Mouse (Mus musculus) adrenal gland, adult 18-20 months (tissue): Measurements from ENCODE around the gene Arf3. TPM values are rescaled to one million over a fixed set of nuclear protein-coding genes. Genes with fewer than 3 reads are reported as not detected.
"Not testable (repeated sequence)": the region's sequence is repeated elsewhere in the genome, so short reads cannot be mapped to it uniquely, and the experiment has no call there.

Experiments used
- DNase-seq, 2 experiments: peaks; one replicate each; pipeline ENCODE4 v3.0.0; 2021 to 2022; ENCODE audit warnings: low spot score in 2 of 2
- total RNA-seq, 2 experiments: library from RNA; stranded (reverse); gene quantifications; 1 replicate in 1 of 2; 2 replicates in 1 of 2; pipeline ENCODE4 v1.2.3; 2021

The Arf3 gene
- total RNA-seq, 2 experiments from 2014 or later = 104 to 145 TPM

DNA sequence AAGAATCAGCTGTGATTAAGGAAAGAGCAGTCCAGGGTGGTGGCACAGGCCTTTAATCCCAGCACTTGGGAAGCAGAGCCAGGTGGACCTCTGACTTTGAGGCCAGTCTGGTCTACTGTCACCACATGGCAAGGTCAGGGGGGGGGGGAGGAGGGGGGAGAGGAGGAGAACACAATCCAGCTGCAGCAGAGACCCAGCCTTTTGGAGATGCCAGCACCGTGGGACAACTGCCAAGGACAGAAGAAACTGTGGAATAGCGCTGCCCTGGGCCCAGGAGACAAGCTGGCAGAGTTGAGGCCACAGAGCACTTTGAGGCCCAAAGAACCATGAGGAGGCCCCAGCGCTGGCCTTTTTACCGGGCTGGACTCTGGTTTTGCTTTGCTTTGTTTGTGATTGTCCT is 2.9 kb upstream of the Arf3 start:
- DNase-seq = no peak

DNA sequence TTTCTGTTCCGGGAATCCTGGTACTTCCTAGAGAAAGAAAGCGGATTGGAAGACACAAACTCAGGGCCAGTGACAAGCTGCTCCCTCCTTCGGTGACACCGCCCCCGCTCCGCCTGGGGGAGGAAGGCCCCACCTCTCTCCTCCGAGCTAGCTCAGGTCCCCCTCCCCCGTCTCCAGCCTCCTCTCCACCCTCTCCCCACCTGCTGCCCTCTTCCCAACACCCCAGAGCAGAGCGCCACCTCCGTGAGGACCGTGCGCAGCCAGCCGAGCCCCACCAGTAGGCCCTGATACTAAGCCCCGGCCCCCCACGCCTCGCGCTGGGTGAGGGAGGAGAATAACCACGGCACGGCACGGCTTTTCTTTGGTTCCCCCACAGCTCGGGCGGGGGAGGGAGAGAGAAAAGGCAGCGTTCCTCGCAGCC is 803 bp downstream of the Arf3 start:
- peak; percentile 70 to 74 for DNase-seq

DNA sequence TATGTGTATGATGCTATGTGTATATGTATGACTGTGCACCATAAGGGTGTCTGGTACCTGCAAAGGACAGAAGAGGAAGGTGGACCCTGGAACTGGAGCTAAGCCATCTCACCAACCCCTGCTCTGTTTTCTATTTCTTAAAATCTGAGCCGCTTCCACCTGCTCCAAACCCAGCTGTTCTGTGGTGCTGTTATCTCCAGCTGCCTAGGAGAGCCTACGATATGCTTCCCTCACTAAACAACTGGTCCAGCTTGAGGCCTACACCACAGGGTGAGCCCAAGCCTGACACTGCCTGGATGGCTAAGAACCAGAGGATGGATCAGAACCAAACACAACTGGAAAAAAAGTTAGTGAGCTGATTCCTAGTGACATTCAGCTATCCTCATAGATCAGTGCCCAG is 8.9 kb downstream of the Arf3 start:
- DNase-seq = no peak

DNA sequence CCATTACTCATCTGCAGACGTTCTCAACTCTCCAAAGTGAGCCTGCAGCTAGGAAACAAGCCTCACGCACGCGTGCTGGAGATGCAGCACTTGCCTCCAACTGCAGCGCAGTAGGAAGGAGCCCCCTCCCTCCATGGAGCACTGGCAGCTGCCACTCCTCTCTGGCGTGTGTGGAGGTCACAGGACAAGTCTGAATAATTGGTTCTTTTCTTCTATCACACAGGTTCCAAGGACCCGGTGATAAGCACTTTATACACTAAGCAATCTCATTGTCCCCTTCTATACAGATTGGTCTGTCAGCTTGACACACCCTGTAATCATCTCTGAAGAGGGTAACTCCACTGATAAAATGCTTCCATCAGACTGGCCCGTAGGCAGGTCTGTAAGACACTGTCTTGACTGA is 10.0 kb downstream of the Arf3 start:
- DNase-seq = no peak

DNA sequence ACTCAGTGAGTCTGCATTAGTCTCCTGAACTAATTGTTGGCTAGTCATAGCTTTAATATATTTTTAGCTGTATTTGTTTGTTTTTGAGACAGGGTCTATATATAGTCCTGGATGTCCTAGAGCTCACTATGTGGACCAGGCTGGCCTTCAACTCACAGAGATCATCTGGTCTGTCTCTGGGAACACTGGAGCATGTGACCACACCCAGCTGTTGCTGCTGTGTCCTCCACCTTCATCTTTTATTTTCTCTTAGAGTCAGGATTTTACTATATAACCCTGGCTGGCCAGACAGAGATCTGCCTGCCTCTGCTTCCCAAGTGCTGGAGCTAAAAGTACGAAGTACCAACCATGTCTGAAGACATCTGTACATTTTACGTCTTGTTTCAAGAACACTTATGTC is 13.9 kb downstream of the Arf3 start:
- DNase-seq = no peak

DNA sequence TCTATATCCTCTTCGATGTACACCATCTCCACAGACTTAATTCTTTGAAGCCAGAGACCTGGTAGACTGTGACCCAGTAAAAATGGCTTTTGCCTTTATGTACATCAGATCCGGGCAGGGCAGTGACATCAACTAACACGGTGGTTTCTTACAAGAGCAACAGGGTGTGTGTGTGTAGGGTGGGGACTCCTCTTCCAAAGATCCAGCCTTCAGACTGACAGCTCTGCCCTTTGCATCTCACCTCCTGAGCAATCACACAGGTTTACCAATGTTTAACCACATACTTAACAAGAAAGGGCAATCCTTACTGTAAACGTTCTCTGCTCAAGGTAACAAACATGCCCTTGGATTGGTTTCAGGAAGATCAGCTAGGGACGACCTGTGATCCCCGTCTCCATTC is 15.7 kb downstream of the Arf3 start:
- no peak for DNase-seq

DNA sequence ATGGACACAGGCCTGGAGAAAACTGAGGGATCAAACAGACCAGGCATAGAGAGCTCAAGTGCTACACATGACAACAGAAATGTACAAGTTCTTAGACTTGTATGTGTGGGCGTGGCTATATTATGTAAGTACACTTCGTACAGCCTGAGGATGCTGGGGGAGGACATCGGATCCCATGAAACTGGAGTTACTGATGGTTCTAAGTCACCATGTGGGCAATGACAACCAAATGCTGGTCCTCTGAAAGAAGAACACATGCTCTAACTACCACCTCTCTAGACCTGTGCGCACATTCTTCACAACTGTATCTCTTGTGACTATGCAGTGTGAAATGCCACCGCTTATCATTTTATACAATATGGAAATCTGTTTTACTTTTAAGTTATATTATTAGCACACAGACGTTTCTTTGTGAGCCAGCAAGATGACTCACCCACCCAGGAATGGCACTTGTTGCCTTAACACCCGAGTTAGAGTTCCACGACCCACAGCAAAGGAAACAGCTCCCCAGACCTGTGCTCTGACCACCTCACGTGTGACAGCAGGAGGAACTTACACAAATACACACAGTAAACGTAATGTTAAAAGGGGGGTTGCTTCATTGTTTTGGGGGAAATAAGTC is 16.6 kb downstream of the Arf3 start:
- no peak for DNase-seq

DNA sequence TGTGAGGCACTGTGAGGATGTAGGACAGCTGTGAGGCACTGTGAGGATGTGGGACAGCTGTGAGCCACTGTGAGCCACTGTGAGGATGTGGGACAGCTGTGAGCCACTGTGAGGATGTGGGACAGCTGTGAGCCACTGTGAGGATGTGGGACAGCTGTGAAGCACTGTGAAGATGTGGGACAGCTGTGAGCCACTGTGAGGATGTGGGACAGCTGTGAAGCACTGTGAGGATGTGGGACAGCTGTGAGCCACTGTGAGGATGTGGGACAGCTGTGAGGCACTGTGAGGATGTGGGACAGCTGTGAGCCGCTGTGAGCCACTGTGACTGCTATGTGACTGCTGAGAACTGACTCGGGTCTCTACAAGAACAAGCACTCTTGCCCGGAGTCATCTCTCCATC is 19.2 kb downstream of the Arf3 start:
- DNase-seq = not testable (repeated sequence)

DNA sequence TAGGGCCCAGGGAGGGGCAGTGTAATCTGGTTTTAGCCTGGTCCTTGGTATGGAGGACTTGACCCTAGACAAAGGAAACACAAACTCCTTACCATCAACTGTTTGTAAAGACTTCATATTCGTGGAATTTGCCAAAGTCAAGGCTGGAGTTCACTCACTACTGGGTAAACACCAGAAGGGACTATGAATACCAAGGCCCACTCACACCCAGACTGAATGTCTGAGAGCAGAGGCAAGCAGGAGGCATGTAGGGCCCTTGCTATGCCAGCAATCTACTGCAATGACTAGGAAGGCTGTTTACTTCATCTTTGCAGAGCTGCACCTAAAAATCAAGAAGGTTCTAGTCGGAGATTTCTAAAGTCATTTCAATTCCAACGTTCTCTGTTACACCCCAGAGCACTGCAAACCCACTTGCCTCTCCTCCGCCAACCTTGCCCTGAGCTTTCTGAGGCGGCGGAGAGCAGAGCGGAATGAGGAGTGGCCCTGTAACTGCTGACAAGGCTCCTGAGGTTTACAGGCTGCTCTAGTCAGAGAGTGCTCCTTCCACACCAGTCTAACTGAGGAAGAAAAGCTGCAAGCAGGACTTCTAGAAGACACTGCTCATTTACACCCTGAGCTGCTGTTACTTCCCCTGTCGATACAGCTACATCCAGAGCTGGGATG is 20.1 kb downstream of the Arf3 start:
- DNase-seq = no peak

DNA sequence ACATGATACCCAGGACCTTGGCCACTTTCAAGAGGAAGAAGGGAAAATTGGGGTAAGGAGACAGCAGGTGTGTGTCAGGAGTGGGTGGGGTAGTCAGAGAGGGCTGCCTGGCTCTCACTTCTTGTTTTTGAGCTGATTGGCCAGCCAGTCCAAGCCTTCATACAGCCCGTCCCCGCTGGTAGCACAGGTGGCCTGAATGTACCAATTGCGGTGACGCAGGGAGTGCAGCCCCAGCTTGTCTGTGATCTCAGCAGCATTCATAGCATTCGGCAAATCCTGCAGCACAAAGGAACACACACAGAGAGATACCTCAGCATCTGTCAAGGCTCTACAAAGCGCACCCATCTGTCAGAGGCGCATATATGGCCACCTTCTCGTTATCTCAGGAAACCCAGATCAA is 22.8 kb downstream of the Arf3 start:
- DNase-seq = no peak

DNA sequence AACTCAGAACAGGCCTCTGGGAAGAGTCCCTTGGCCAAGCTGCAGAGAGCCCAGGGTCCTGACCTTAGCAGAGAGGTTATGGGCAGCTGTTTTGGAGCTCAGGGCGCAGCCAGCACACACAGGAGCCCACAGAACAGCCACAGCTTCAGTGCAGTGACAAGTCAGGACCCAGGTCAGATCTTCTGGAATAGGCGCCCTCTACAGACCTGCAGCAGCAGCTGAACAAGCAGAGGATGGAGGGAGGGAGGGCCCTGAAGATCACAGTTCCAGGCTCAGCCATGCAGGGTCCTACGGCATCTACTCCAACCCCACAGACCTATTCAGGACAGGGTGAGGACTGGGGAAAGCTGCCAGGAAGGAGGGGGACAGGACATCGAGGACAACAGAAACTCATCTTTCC is 24.2 kb downstream of the Arf3 start:
- no peak for DNase-seq

DNA sequence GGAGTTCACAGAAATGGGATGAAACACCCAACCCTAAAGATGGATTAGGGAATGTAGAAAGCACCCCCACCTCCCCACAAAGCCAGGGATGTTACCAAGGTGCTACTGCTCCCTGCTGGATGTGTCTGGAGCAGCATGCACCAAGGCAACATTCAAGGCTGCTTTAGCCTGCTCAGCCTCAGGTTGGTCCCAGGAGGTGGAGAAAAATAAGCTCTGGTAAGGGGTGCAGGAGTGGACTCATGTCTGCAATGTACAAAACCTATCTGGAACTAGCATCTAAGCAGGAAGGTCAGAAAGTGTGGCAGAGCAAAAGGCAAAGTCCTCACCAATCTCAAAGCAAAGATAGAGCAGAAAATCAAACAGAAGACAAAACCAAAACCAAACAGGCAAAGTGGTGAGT is 25.1 kb downstream of the Arf3 start:
- DNase-seq = peak in 1 of 2 experiments; percentile 40

DNA sequence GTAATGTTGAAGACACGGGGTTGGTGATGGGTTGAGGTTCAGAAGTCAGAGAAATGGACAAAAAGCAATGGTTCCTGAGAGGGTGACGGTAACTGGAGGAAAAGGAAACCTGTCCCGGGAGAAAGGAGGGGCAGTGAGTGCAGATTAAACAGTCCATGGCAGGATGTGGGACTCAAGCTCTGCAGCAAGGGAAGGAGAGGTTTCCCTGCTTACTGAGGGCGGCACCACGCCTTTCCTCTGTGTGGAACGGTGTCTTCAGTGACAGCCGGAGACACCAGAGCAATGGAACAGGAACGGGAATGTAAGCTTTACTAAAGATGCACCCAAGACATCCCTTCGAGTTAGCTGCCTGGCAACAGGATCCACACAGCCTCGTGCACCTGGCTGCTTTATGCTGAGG is 26.5 kb downstream of the Arf3 start:
- DNase-seq = no peak

DNA sequence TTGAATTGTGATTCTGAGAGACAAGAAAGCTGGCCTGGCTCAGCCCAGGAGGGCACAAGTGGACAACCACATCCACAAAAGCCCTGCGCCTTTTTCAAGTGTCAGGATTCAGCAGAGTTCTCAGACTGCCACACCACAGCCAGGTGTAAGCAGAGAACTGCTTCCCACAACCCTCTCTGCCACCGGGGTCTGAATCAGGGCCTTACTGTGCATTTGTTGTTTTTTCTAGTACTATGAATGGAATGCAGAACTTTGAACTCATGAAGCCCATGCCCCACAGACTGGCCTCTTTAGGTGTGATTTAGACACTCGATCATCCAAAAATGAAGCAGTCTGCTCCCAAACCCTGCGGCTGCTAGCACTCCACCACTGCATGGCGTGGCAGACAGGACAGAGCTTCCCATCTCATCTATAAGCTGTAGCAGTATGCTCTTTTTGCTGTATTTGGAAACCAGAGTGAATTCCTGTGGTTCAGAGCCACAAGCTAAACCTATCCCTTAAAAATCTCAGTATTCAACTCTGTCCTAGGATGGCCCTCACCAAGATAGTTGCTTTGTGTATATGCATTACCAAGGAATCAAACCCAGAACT is 28.9 kb downstream of the Arf3 start:
- DNase-seq = no peak

DNA sequence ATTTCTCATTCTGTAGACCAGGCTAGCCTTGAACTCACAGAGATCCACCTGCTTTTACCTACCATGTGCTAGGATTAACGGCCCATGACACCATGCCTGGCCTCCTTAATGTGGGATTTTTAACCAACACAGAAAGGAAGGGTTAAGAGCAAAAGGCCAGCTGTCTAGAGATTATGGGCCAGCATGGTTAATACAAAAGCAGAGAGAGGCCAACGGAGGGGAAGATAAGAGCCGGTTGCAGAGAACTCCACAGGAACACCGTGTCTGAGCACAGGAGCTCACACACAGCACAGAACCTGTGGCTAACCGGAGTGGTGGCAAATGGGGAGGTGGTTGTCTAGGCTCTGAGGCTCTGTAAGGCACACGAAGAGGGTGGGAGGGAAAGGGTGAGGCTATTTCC is 29.6 kb downstream of the Arf3 start:
- no peak for DNase-seq

DNA sequence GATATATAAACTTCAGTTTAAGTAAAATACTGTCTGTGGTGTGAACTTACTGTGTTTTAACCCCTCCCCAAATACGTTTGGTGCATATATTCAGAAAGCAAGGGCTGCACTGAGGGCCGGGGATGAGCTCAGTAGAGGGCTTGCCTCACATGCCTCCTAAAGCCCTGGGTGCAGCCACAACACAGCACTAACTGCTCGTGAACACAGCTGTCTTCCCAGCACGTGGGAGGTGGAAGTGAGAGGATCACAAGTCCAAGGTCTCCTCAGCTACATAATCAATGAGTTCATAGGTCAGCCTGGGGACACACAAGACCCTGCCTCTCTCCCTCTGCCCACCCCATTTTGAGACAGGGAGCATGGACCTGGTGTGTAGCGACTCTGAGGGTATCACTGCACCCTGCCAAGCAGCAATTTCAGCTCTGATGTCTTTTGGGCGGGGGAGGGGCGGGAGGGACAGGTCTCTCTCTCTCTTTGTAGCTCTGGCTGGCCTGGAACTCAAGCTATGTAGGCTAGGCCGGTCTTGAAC is 30.9 kb downstream of the Arf3 start:
- no peak for DNase-seq

DNA sequence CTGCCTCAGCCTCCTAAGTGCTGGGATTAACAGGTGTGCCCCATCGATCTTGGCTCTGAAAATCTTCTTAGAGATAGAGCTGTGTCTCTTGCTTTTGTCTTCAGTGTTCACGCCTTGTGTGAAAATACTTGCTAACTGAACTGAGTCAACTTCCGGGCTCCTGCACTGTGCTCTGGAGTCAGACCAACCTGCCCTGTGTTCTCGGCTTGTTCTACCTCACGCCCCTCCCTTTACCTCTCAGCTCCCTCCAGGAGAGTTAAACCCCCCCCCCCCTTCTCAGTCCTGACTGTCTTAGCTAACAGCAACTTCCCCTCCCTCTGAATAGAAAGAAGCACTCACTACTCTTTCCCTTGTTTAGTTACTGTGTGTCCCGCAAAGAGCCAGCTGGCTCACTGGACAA is 32.2 kb downstream of the Arf3 start:
- no peak for DNase-seq

DNA sequence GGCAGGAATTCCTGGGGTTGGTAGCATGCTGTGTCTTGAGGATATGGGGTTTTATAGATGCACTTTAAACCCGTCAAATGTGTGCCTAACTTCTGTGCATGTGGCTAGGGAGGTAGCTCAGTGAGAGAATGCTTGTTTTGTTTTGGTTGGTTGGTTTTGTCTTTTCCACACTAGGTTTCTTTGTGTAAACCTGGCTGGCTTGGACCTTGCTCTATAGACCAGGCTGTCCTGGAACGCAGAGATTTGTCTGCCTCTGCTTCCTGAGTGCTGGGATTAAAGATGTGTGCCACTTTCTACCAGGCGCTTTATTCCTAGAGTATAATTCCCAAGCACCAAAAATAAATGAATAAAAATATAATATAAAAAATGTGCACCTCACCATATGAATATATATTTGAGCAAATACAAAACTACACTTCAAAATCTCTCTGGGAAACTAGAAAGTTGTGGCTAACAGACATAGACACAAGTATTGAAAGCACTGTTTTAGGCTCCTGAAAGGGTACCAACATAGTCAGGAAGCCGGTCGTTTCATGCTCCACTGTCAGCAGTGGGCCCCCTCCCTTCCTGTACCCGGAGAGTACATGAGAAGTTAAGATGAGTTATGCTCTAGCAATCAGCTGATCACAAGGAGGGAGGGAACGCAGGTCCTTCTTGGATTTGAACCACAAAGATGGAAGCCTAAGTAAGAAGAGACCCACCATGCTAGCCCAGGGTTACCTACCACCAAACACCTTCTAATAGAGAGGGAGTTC is 33.0 kb downstream of the Arf3 start:
- no peak for DNase-seq

DNA sequence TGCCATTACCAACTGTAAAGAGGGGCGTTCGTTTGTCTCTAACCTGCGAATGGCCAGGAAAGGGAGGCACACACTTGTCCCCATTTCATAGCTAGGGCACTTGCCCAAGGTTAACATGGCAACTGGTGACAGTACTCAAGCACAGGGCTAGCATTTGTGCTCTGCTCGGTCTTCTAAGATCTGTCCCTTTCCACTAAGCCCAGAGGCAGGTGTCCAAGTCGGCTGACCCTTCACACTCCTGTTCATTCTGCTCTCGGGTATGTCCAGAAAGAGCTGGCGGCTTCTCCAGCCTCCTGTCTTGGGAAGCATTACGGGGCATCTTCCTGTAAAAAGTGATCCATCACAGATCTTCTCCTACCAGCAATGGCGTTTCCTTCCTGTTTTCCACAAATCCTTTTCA is 34.6 kb downstream of the Arf3 start:
- no peak for DNase-seq

DNA sequence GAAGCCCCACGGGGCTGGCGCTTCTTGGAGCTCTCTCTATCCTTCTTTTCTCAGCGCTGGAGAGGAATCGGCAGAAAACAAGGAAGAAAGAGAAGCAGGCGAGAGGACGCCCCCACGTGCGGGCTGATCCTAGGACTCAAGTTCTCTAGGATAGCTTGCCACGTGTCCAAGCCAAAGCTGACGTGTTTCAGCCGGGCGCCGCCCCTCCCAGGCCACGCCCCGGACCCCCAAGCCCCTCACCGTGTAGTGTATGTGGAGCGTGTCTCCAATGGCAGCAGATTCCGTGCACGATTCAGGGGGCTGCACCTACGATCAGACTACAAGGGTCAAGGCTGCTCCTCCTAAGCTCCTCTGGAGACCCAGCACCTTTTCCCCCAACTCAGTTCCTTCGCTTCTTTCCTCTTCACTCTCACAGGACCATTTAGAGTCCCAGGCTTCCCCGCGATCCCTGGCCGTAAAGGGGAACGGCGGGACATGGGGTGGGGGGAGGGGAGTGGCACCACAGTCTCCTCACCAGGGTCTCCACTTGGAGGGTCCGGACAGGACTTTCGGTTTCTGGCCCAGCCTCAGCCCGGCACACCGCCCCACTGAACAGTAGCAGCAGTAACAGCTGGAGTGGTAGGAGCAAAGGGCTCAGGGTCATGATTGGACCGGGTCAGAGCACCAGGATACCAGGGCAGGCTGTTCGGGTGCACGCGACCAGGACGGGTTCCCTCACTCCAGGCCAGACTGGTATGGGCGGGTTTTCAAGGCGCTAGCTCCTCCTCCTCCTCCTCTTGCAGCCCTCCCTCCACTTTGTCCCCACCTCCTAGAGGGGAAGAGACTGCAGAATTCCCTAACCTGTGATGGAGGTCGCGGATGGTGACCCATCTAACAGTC is 35.3 kb downstream of the Arf3 start, which contains the start of gene Fkbp11:
TSS of gene Fkbp11 (minus strand) at position 756 of the 879 bp plus-strand sequence.
- peak; percentile 52 to 55 for DNase-seq

DNA sequence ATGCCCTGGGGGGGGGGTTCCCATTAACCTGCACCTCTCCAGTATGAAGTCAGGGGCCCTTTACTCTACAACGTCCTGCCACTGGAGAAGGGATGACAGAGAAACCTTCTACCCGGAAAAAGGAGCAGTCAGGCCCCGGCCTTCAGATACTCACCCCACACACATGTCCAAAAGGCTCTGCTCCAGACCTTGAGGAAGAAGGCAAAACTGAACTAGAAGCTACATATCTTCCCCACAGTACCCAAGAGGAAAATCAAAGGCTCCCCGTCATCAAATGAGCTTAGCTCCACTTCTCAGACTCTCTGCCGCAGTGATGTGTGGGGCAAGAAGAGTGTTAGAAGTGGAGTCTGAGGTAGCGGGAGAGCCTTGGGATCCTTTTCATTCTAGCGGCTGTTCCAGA is 36.3 kb downstream of the Arf3 start:
- no peak for DNase-seq
